ENCODE assay signal across 12 mouse cellular contexts in the genomic region with DNA sequence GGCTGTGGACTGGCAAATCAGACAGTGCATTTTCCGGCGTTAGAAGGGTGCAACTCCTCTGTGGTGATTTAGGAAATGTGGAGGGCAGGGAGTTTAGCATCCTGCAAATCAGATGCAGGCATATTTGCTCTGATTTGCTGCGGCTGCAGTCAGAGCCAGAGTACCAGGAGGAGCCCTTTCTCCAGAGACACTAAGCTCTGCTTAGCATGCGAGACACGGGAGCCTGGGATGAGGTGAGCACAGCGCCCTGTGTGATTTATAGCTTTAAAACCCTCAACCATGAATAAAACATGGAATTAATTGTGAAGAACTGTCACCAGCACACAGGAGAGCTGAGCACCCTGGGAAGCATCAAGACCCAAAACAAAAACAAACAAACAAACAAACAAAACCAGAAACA.
DNase-seq lines count a peak whose midpoint lies in the region; ATAC-seq and TF ChIP-seq lines count a peak whose summit lies in the region.
"Had no signal": no experiment of that assay in that cellular context is flagged by ENCODE, and none has a peak within 500 bp of the region (broad histone marks: within the 10 kb centered on the region; RNA-seq: fewer than 3 reads in every experiment).

No protein-coding gene starts in this region.

- ATAC-seq in embryonic facial prominence, embryonic 11.5 days (replicated peaks; ENCODE audit: insufficient number of reproducible peaks, low FRiP score, low TSS enrichment, low read depth): no peak
- no peak for ATAC-seq in forebrain, embryonic 14.5 days
- ATAC-seq in hindbrain, postnatal 0 days: no peak
- ATAC-seq in midbrain, embryonic 14.5 days (ENCODE audit: low FRiP score, low TSS enrichment): peak; percentile 54; the same call in 1 of the 2 replicates
- ATAC-seq in activated CD4-positive, CD25-positive, alpha-beta regulatory T cell, adult 4 months: no peak
- ATAC-seq in liver, postnatal 0 days: no peak
- ATAC-seq: intestine, embryonic 16.5 days; lung, postnatal 0 days had no signal

- H3K4me3 ChIP-seq in embryonic facial prominence, embryonic 11.5 days (ENCODE audit: low read depth, low read length): no peak overlapping the region
- no peak overlapping the region for H3K4me3 ChIP-seq in forebrain, embryonic 14.5 days (ENCODE audit: low read depth, low read length)
- H3K4me3 ChIP-seq in hindbrain, postnatal 0 days (ENCODE audit: low read length): no peak overlapping the region
- H3K4me3 ChIP-seq in midbrain, embryonic 14.5 days (replicated peaks; ENCODE audit: low read depth, low read length): no peak overlapping the region
- no peak overlapping the region for H3K4me3 ChIP-seq in liver, postnatal 0 days (ENCODE audit: low read depth, low read length)

- DNase-seq in embryonic facial prominence, embryonic 11.5 days (ENCODE audit: low spot score): no peak
- peak; percentile 58 for DNase-seq in forebrain, embryonic 14.5 days (ENCODE audit: low spot score)
- DNase-seq in hindbrain, postnatal 0 days (ENCODE audit: low spot score): peak; percentile 55
- DNase-seq in midbrain, embryonic 14.5 days: peak; percentile 84
- no peak for DNase-seq in c-Kit-positive CD71-positive TER-119-positive erythroid progenitor cells, embryonic 14.5 days (ENCODE audit: low spot score)
- DNase-seq in adrenal gland, adult 8-10 months: no peak
- no peak for DNase-seq in liver, postnatal 0 days
- DNase-seq: cerebellum, postnatal 25 days; kidney, postnatal 14 days had no signal

- TF ChIP-seq CTCF in hindbrain, postnatal 0 days (IDR thresholded peaks at IDR 0.05; ENCODE audit: low read depth): no peak
- no peak for TF ChIP-seq CTCF in liver, postnatal 0 days (IDR thresholded peaks at IDR 0.05; ENCODE audit: low read depth)

- H3K27me3 ChIP-seq in embryonic facial prominence, embryonic 11.5 days (ENCODE audit: control insufficient read depth, insufficient read depth, low read length): no peaks in the 10 kb centered on the region
- H3K27me3 ChIP-seq in forebrain, embryonic 14.5 days (replicated peaks; ENCODE audit: control insufficient read depth, insufficient read depth, low read length): no peaks in the 10 kb centered on the region
- no peaks in the 10 kb centered on the region for H3K27me3 ChIP-seq in hindbrain, postnatal 0 days (ENCODE audit: insufficient read depth, low read length)
- H3K27me3 ChIP-seq in midbrain, embryonic 14.5 days (ENCODE audit: control insufficient read depth, insufficient read depth, low read length): no peaks in the 10 kb centered on the region
- H3K27me3 ChIP-seq in liver, postnatal 0 days (ENCODE audit: insufficient read depth, low read length): no peaks in the 10 kb centered on the region

- TF ChIP-seq EP300 in liver, postnatal 0 days (IDR thresholded peaks at IDR 0.05; ENCODE audit: low read depth): no peak

- no peak overlapping the region; the same call in 1 of the 2 replicates for H3K27ac ChIP-seq in embryonic facial prominence, embryonic 11.5 days (replicated peaks; ENCODE audit: low read depth, low read length)
- peak overlapping the region; percentile 22; the same call in 1 of the 2 replicates for H3K27ac ChIP-seq in forebrain, embryonic 14.5 days (ENCODE audit: low read depth, low read length)
- 0 out of 2 replicates have a peak overlapping the region, but pooled peaks have one; percentile 7 for H3K27ac ChIP-seq in hindbrain, postnatal 0 days
- peak overlapping the region; percentile 80 for H3K27ac ChIP-seq in midbrain, embryonic 14.5 days (replicated peaks; ENCODE audit: low read depth, low read length)
- no peak overlapping the region for H3K27ac ChIP-seq in liver, postnatal 0 days (ENCODE audit: low read depth)

- H3K4me1 ChIP-seq in embryonic facial prominence, embryonic 11.5 days (ENCODE audit: control insufficient read depth, insufficient read depth, low read length): peaks cover 3% of the 10 kb centered on the region; the same call in 1 of the 2 replicates
- peaks cover 6% of the 10 kb centered on the region; the same call in 1 of the 2 replicates for H3K4me1 ChIP-seq in forebrain, embryonic 14.5 days (ENCODE audit: control insufficient read depth, insufficient read depth, low read length)
- H3K4me1 ChIP-seq in hindbrain, postnatal 0 days (ENCODE audit: insufficient read depth, low read length): peaks cover 21% of the 10 kb centered on the region
- H3K4me1 ChIP-seq in midbrain, embryonic 14.5 days (ENCODE audit: control insufficient read depth, insufficient read depth, low read length): peaks cover 33% of the 10 kb centered on the region
- no peaks in the 10 kb centered on the region for H3K4me1 ChIP-seq in liver, postnatal 0 days (ENCODE audit: insufficient read depth)

- WGBS in embryonic facial prominence, embryonic 11.5 days: 48% methylated on average over 6 of the region's 6 CpGs
- WGBS in forebrain, embryonic 14.5 days: 31% methylated on average over 6 of the region's 6 CpGs
- WGBS in hindbrain, postnatal 0 days: 24% methylated on average over 6 of the region's 6 CpGs
- WGBS in midbrain, embryonic 14.5 days: 5% methylated on average over 6 of the region's 6 CpGs
- WGBS in liver, postnatal 0 days (ENCODE audit: insufficient replicate concordance): 77% methylated on average over 6 of the region's 6 CpGs

- H3K9ac ChIP-seq in embryonic facial prominence, embryonic 11.5 days (replicated peaks; ENCODE audit: low read length): 0 out of 2 replicates have a peak overlapping the region, but pooled peaks have one; percentile 9
- H3K9ac ChIP-seq in forebrain, embryonic 14.5 days (ENCODE audit: low read length): no peak overlapping the region
- no peak overlapping the region for H3K9ac ChIP-seq in hindbrain, postnatal 0 days (replicated peaks; ENCODE audit: low read length)
- no peak overlapping the region for H3K9ac ChIP-seq in midbrain, embryonic 14.5 days (replicated peaks; ENCODE audit: low read length)
- no peak overlapping the region for H3K9ac ChIP-seq in liver, postnatal 0 days (replicated peaks)

- no peak overlapping the region for H3K4me2 ChIP-seq in embryonic facial prominence, embryonic 11.5 days (ENCODE audit: low read depth, low read length)
- H3K4me2 ChIP-seq in forebrain, embryonic 14.5 days (ENCODE audit: low read length): no peak overlapping the region
- H3K4me2 ChIP-seq in hindbrain, postnatal 0 days (ENCODE audit: low read depth, low read length): no peak overlapping the region
- no peak overlapping the region for H3K4me2 ChIP-seq in midbrain, embryonic 14.5 days (ENCODE audit: low read length)
- H3K4me2 ChIP-seq in liver, postnatal 0 days (ENCODE audit: low read depth, low read length): no peak overlapping the region

- no peaks in the 10 kb centered on the region for H3K9me3 ChIP-seq in embryonic facial prominence, embryonic 11.5 days (replicated peaks; ENCODE audit: control insufficient read depth, low read length)
- H3K9me3 ChIP-seq in forebrain, embryonic 14.5 days (replicated peaks; ENCODE audit: control insufficient read depth, low read length): no peaks in the 10 kb centered on the region
- no peaks in the 10 kb centered on the region for H3K9me3 ChIP-seq in hindbrain, postnatal 0 days (ENCODE audit: low read length)
- no peaks in the 10 kb centered on the region for H3K9me3 ChIP-seq in midbrain, embryonic 14.5 days (ENCODE audit: control insufficient read depth, low read length)
- H3K9me3 ChIP-seq in liver, postnatal 0 days (ENCODE audit: low read length): no peaks in the 10 kb centered on the region

- no peaks in the 10 kb centered on the region for H3K36me3 ChIP-seq in embryonic facial prominence, embryonic 11.5 days (replicated peaks; ENCODE audit: control insufficient read depth, insufficient read depth, low read depth, low read length)
- no peaks in the 10 kb centered on the region for H3K36me3 ChIP-seq in forebrain, embryonic 14.5 days (ENCODE audit: control insufficient read depth, insufficient read depth, low read length)
- H3K36me3 ChIP-seq in hindbrain, postnatal 0 days (ENCODE audit: insufficient read depth, low read length): no peaks in the 10 kb centered on the region
- H3K36me3 ChIP-seq in midbrain, embryonic 14.5 days (ENCODE audit: control insufficient read depth, insufficient read depth, low read length): no peaks in the 10 kb centered on the region
- no peaks in the 10 kb centered on the region for H3K36me3 ChIP-seq in liver, postnatal 0 days (replicated peaks; ENCODE audit: insufficient read depth, low read length)

Comparison
In these comparisons a context has a peak if more than half of its experiments do, and no peak if none do; other contexts are left out.
1. DNase-seq: peak in forebrain, embryonic 14.5 days (single experiment), hindbrain, postnatal 0 days (single experiment) and midbrain, embryonic 14.5 days (single experiment); none in embryonic facial prominence, embryonic 11.5 days (single experiment), c-Kit-positive CD71-positive TER-119-positive erythroid progenitor cells, embryonic 14.5 days (single experiment), adrenal gland, adult 8-10 months (single experiment) and liver, postnatal 0 days (single experiment).
2. H3K27ac ChIP-seq: peak in forebrain, embryonic 14.5 days (single experiment), hindbrain, postnatal 0 days (single experiment) and midbrain, embryonic 14.5 days (single experiment); none in embryonic facial prominence, embryonic 11.5 days (single experiment) and liver, postnatal 0 days (single experiment).